Mouse (Mus musculus) layer of hippocampus, adult 8-10 months (tissue): ENCODE measurements around the gene Gpc3. TPM values are rescaled to one million over a fixed set of nuclear protein-coding genes. Genes with fewer than 3 reads are reported as not detected.

ENCODE experiments used
- DNase-seq, 2 experiments: peaks; one replicate each; pipeline ENCODE4 v3.0.0; 2022; ENCODE audit warnings: low spot score in 2 of 2
- total RNA-seq, 4 experiments: library from RNA; stranded (reverse); gene quantifications; 2 replicates each; pipeline ENCODE4 v1.2.4; 2022

Gpc3 gene
- 1 to 10 TPM; 7.3 to 9.9 (median 7.9) TPM for total RNA-seq

DNA sequence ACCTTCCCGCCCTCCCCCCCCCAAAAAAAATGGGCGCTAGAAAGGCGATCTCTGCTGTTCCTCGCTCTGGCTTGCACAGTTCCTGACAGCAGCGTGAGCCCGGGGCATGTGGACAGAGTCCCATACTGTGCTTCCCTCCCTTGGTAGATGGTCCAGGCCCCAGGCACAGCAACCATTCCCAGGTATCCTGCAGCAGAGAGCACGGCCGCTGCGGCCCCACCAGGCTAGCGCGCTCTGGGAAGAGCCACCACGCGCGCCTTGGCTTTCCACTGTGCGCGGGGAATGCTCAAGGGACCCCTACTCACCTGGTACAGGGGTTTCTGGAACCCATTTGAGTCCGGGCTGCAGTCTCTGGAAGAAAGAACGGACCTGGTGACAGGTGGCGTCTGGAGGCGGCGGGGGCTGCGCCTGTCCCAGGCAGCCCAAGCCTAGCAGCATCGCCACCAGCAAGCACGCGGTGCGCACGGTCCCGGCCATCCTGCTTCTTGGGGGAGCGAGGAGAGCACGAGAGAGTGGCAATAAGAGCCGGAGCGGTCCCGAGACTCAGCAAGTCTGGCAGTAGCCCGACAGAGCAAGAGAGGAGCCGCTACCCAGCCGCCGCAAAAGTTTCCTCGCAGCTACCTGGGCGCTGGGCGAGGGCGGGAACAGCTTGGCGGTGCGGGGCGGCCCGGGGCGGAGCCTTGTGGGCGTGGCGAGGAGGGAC is at the start of gene Gpc3:
TSS of gene Gpc3 (minus strand) at position 623 of the 703 bp plus-strand sequence.
- DNase-seq: no peak

GRCm38 (mm10) chrX:52651975-52652374 is 38.2 kb upstream of the Gpc3 start:
- DNase-seq: peak; percentile 2 to 3

- DNase-seq: no peak
Observed at GRCm38 (mm10) chrX:52651472-52651948, 37.8 kb upstream of the Gpc3 start.

GRCm38 (mm10) chrX:52648910-52649785 is 35.4 kb upstream of the Gpc3 start:
- no peak for DNase-seq

DNA sequence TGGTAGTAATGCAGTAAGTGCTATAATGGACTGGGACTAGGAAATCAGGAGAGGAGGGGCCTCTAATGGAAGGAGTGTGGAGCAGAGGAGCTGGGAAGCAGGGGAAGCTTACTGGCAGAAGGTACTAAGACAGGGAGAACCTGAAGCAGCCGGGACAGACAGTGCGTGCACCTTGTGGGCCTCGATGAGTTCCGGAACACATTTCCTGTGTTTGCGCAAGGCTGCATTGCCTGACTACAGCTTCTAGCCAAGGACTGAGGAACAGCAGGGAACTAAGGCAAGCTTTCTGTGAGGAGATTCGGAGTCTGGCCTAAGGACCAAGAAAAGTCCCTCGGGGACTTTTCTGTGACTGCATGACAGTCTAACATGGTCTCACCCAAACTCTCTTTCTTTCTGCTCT is 30.6 kb upstream of the Gpc3 start:
- DNase-seq: no peak

DNA sequence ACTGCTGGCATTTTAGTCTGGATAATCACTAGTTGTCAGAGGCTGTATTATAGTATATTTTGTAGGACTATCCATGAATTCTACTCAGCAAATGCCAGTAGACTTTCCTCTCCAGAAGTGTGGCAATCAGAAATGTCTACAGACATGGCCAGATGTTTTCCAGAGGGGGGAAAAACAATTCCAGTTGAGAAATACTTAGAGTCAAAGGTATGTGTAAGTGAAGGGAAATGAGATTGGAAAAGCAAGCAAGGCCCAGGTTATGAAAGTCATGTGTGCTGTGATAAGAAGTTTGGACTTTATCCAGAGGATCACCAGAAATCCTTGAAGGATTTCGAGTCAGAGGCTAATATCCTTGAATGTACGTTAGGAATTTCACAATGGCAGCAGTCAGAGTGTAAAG is 29.6 kb upstream of the Gpc3 start:
- DNase-seq: no peak

DNA sequence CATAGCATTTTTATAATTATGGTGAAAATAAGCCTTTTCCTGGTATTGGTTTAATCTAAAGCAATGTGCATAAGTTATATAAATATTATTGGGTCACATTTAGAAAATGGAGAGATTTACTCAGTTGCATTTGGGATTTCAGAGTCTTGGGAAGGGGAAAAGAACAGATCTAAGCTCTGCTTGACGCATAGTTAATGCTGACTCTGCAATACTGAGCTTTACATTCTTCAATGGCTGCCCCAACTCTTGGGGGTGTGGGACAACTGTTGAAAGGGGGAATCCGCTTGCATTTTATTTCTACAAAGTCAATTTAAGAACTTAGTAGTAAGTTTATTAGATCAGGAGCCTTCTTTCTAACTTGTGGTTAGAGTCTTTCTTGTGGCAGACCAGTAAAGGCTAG is 28.4 kb upstream of the Gpc3 start:
- DNase-seq: no peak

- DNase-seq: no peak
Observed at GRCm38 (mm10) chrX:52637419-52637818, 23.7 kb upstream of the Gpc3 start.

GRCm38 (mm10) chrX:52633976-52634375 is 20.2 kb upstream of the Gpc3 start:
- no peak for DNase-seq

DNA sequence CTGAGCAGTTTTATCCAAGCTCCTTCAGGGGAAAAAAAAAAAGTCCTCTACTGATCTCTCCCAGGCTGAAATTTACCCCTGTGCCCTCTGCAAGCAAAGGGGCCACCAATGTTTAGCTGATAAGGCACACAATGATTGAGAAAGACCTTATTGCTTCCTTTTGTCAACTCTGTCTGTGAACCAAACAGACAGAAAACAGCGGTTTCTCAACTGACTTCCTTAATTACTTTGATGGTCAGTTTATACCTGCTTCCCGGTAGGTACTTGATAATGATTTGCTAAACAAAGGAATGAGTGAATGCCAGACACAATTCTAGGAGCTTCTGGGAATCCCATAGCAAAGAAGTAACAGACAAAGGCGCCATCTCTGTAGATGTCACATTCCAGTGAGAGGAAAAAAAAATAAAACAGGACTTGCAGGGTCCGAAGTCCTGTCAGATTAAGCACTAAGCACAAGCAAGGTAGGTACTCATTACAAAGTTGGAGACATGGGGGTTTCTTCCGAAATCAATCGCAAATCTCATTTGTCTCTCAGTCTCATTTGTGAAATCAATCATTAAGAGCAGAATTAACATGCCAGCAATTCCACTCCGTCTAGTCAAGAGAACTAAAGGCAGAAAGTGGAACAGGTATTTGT is 19.1 kb upstream of the Gpc3 start:
- DNase-seq: no peak

GRCm38 (mm10) chrX:52626963-52627716 is 13.4 kb upstream of the Gpc3 start:
- DNase-seq: no peak

- no peak for DNase-seq
Observed at GRCm38 (mm10) chrX:52617813-52618212, 4.1 kb upstream of the Gpc3 start.

GRCm38 (mm10) chrX:52616152-52616551 is 2.4 kb upstream of the Gpc3 start:
- no peak for DNase-seq

GRCm38 (mm10) chrX:52614031-52614381 is 256 bp upstream of the Gpc3 start:
- DNase-seq: peak in 1 of 2 experiments; percentile 5

DNA sequence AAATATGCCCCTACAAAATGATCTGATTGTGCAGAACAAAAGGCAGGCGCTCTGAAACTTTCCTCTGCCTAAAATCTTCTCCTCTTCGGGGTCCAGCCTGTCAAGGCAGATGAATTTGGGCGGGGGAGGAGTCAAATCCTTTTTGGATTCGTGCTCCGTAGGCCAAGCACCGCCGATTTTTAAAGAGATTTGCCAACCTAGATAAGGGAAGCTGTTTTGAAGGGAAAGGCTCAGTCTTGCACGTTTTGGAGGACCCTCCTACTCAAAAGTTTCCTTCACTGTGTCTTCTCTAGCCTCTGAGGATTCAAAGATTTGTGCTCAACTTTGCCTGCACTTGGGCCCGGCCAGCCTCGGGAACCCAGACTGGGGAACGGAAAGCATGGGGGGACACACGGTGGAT is 944 bp downstream of the Gpc3 start:
- no peak for DNase-seq

DNA sequence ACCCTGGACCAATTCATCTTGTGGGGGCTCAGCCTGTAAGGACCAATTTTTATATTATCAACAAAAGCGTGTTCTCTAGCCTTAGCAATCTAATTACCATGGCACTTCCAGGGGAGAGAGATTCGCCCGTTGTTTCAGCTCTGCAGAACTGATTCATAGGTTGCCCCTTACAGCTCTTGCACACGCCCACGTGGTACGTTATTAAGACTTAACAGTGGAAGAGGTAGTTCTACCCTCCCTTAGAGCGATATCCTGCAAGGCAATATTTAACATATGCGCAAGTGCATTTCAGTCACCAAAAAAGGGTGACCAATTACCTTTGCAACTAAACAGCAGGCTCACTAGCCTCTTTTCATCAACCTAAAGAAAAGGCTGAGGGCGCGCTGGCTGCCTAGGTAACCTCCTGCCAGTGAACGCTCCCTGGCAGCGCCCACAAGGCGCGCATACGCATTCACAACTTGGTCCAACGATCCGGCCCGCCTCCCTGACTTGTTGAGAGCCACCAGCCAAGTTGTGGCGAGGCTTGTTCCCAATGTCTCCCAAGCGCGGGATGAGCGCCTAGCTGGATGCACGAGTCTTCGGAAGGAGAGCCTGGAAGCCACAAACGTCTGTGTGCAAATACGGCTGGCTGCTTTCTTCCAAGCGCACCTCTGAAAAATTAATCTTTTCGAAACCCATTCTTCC is 1.6 kb downstream of the Gpc3 start:
- DNase-seq: no peak

GRCm38 (mm10) chrX:52611541-52611940 is 2.2 kb downstream of the Gpc3 start:
- no peak for DNase-seq

DNA sequence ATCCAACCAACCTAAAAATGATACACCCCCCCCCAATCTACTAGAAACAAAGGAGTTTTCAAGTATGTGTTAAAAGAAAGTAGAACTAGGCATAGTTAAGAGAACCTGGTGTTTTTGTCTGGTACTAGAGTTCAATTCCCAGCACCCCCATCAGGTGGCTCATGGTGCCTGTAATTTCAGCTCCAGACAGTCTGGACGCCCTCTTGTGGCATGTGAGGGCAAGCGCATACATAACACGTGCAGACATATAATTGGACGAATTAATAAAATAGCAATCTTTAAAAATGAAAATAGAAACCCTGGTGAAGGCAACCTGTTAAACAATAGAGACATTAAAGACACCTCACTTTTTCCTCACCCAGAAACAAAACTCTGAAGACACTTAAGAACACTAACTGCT is 10.6 kb downstream of the Gpc3 start:
- DNase-seq: no peak

DNA sequence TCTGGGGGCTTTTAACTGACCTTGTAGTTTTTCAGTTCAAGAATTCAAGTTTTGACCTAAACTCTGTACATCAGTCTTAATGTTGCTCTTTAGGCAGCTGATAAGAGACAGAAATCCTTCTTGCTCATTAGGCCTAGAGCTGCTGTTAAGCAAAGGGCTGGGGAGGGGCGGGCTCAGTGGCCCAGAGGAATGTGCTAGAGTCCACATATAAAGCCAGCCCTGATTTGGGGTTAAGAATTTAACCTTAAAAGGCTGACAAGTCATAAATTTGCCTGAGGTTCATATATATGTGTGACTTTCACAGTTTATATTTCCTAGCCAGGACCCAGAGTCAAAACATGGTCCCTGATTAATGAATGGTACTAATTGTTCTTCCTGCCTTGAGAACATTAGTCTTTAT is 14.5 kb downstream of the Gpc3 start:
- no peak for DNase-seq

DNA sequence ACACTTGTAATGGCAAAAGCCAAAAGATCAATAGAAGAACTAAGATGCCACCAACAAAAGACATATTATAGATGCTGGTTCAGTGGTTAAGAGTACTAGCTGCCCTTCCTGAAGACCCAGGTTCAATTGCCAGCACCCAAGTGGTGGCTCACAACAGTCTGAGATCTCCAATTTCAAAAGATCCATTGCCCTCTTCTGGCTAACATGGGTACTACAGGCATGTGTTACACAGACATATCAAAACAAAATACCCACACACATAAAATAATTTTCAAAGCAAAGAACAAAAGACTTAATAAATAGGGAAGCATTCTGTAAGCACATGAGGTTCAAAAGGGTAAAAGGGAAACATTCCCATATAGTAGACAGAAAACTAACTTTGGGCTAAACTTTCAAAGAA is 26.1 kb downstream of the Gpc3 start:
- DNase-seq: no peak

GRCm38 (mm10) chrX:52559995-52560394 is 53.8 kb downstream of the Gpc3 start:
- DNase-seq: no peak
